Mouse (Mus musculus): ENCODE data around the gene Ampd2.

Ampd2 gene

DNA sequence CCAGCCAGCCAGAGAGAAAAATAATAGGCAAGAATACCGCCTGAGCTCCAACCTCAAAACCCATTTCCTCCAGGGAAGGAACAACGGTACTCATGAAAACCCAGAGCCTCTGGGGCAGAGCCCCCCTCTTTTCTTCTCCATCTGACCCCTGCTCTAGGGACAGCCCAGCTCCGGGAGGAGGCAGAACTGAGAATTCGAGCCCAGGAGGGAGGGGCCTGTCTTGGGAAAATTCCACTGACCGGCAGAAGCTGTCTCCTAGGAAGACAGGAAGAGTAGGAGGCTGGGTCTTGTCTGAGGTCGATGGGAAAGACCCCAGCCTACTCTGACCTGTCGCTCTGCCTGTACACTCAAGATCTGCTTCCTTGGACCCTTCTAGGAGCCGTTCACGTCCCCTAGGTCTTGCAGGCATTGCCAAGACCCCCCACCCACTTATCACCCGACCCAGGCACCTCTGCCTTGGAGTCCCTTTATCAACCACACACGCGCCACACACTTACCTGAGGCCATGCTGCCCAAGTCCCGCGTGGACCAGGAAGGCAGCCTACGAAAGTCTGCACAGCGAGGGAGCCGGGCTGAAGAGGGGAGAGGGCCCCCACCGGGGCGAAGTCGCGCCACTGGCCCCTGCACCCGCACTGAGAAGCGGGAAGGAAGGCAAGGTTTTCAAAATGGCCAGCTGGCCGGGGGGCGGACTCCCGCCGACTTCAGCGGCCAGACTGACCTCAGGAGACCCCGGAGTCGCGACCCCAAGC is 556 bp downstream of the Ampd2 start:
- no peak for TF ChIP-seq GATA4 (IDR thresholded peaks at IDR 0.05; ENCODE audit: insufficient replicate concordance, low read length)

DNA sequence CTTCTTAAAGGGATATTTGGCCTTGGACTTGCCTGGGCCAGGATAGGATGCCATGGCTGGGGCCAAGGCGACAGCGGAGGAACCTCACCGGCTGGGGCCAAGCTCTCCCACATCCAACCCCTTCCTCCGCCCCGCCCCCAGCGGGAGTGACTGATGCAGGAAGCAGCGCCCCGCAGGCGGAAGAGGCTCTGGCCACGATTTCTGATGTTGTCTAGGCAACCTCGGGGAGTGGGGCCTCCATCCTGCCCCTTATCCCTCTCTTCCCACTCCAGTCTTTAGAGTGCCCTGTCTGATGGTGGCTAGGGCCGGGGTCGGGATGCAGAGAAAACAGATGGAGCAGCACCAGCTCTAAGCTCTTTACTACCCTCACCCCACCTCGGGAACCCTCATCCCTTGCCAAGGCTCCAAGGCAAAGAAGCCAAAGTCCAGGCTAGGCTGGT is 1.1 kb downstream of the Ampd2 start:
- TF ChIP-seq GATA4 (IDR thresholded peaks at IDR 0.05; ENCODE audit: insufficient replicate concordance, low read length): no peak; the same call in 1 of the 2 replicates

DNA sequence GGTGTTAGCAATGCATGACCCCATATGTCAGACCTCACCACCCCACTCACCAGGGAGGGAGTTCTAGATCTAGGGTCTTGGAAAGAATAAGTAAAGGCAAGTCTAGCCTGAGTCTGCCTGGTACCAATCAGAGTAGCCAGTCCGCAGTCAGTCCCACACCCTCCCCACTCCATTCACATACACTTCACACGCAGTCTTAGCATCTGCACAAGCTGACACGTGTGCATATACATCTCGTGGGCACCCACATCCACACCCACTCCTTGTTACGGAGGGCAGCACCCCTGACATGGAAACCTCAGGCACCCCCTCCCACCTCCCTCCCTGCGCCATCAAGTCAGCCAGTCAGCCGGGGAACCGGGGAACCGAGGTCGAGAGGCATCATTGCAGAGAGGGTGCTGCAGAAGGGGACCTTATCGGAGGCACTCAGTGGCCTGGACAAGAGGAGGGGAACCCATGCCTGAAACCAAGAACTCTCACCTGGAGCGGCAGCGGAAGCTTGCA is 1.6 kb downstream of the Ampd2 start:
- no peak for TF ChIP-seq GATA4 (IDR thresholded peaks at IDR 0.05; ENCODE audit: insufficient replicate concordance, low read length)

DNA sequence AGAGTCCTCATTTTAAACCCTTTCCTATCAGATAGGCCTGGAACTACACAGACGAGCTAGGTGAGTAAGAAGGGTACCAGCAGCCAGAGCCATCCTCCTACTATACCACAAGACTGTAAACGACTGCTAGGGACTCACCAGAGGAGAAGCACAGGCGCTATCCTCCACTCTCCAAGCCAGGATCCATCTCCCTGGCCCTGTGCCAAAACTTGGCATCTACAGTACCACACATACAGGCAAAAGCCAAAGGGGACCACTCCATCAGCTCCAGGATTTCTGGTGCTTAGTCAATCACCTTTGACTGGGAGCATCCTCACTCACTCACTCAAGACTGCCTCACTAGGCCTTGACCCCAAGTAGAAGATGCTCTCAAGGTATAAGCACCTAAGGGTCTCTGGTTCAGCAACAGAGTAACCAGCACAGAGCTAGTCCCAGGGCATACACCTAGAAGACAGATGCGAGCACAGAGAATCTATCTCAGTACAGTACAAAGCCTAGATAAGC is 2.5 kb downstream of the Ampd2 start:
- TF ChIP-seq GATA4 (IDR thresholded peaks at IDR 0.05; ENCODE audit: insufficient replicate concordance, low read length): no peak

DNA sequence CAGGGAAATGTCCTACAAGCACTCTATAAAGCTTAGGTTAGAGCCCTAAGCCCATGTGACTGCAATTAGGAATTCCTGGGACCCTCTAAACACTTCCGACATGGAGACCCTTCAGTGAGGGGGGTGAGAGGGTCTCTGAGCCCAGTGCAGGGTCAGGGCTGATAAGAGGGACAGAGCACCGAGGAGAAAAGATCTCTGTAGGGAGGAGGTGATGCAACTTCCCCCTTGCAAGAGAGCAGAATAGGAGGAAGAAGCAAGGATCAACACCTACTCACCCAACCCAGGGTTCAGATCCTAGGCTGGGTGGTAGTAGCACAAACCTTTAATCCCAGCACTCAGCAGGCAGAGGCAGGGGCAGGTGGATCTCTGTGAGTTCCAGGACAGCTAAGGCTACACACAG is 3.3 kb downstream of the Ampd2 start:
- no peak for TF ChIP-seq GATA4 (IDR thresholded peaks at IDR 0.05; ENCODE audit: insufficient replicate concordance, low read length)

DNA sequence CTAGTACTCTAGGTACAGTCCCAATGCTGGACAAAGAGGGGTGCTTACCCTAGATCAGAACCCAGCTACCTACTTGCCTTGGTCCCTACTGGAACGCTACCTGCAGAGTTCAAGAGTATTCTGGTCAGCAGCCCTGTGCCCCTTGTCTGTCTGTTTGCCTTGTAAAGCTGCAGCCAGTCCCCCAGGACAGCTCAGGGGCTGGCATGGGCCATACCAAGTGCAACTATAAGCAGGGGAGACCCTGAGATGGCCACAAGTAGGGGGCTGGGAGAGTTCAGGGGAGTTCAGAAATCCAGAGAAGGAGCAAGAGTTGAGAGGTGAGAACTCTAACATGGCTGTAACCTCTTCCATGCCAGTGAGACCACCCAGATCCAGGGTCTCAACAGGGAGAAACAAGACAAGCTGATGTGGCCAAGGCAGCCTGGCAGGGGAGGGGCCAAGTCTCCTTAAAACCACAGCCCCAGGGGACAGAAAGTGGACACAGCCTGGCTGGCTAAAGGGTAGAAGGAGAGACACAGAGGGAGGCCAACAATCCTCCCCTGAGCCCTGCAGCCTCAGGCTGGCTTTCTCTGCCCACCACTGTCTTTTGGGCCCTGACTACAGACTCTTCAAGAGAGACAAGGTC is 4.1 kb downstream of the Ampd2 start:
- TF ChIP-seq GATA4 (IDR thresholded peaks at IDR 0.05; ENCODE audit: insufficient replicate concordance, low read length): no peak

DNA sequence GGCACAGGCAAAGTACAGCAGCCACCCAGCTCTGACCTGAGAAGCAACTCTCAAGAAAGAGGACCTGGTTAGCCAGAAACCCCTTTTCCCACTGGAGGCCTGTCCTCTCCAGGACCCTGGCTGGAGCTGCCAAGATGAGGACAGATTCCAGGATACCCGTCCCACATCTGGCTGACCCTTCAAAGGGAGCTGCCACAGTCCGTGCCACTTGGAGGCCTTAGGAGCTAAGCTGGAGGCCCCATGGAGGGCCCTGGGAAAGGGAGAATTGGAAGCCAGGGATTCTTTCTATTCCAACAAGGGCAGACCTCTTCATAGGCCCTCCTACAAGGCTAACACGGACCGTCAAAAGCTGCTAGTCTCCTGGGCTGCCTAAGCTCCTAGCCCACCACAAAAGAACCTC is 4.8 kb downstream of the Ampd2 start:
- no peak for TF ChIP-seq GATA4 (IDR thresholded peaks at IDR 0.05; ENCODE audit: insufficient replicate concordance, low read length)

DNA sequence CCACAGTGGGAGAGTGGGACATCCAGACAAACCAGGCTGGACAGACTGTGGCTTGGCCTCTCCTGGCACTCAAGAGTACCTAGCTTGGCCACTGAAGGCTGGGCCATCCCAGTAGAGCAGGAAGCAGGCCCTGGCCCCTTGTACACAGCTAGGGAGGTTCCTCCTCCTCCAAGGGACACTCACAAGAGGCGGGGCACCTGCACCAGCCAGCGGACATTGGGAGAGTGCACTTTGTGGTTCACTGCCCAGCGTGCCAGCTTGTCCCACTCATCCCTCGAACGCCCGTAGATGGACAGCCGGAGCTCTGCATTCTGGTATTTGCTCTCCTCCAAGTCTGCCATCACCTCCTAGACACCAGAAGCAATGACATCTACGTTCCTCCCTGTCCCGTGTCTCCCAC is 9.6 kb downstream of the Ampd2 start:
- TF ChIP-seq GATA4 (IDR thresholded peaks at IDR 0.05; ENCODE audit: insufficient replicate concordance, low read length): no peak

DNA sequence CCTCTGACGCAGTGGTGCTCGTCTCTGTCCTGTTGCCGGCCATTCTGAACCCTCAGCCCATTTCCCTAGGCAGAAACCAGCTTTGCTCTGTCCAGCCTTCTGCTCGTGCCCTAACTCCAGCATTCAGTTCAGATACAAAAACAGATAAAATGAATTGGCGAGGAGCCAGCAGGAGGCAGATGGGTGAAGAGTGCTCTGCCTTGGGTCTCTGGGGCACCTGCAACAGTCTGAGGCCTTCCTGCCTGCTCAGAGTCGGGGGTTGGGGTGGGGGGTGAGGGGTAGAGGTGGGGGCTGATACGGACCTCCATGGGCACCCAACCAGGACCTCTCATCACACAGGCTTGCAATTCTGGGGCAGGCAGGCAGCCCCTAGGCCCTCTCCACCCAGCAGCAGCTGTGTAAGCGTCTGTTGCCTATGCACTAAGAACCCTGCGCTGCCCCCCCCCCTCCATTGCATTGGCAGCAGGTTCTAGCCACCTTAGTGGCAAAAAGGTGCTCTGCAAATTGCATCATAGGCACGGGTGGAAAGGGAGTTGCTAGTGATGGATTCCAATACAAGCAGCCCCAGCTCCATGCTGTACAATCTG is 13.4 kb downstream of the Ampd2 start:
- TF ChIP-seq GATA4 (IDR thresholded peaks at IDR 0.05; ENCODE audit: insufficient replicate concordance, low read length): no peak

DNA sequence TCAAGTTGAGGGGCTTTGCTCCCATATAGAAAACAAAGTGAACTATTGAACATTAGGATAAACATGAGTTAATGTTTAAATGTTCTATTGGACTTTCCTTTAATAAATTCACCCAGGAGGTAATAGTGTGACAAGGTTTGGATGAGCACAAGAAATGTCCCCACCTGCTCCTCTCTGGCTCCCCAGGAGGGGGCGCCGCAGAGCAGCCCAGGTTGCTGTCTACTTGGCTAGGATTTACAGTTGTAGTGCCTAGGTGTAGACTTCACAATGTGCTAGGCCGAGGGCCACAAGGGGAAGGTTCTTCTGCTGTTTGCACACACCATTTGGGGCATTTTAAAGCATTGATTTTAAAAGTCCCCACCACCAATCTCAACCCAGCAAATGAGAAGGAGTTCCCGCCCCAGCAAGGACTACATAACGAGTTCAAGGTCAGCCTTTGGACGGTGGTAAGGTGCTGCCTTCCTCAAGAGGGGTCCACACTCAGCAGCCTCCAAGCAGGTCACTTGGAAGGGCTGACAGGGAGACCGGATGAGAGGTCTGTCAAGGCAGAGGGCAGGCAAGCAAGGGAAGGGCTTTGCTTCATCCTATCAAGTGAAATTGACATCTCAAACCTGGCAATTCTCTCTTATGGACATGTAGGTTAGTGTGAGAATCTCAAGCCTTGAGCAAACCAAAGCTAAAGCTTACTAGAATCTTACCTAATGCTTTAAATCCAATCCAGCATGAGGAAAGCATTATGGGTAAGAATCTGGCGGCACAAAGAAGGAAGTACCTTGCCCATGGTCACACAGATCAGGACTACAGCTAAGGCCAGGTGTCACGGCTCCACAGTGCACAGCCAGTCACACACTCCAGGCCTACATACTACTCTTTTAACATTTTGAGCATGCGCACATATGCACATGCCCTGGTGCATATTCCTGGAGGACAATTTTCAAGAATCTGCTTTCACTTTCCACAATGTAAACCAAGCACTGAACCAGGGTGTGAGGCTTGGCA is 15.9 kb downstream of the Ampd2 start:
- TF ChIP-seq GATA4 (IDR thresholded peaks at IDR 0.05; ENCODE audit: insufficient replicate concordance, low read length): no peak

DNA sequence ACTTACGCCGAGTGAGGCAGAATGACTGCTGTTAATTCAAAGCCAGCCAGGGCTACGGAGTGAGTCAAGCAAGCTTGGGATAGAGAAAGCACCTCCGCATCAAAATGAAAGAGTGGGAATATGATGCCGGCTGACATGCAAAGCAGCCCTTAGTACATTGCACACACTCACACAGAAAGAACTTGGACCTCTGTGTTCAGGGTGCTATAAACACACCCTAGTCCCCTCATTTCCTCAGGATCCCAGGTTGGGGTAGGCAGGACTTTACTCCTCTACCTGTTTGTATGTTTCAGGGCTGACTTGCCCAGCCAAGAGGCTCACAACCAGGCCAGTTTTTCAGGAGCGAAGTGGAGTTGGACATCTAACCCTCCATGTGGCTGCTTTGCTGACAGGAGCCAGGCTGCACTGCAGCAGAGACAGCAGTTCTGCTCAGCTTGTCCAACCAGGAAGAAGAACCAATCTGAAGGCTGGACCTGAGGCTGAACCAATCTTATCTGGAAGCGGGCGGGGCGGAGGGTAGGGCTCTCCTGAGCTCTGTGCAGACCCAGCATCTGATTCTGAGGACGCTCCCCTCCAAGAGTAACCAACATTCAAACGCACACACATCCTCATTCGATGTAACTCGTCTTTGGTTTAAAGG is 17.1 kb downstream of the Ampd2 start:
- TF ChIP-seq GATA4 (IDR thresholded peaks at IDR 0.05; ENCODE audit: insufficient replicate concordance, low read length): peak; percentile 73; the same call in 1 of the 2 replicates

DNA sequence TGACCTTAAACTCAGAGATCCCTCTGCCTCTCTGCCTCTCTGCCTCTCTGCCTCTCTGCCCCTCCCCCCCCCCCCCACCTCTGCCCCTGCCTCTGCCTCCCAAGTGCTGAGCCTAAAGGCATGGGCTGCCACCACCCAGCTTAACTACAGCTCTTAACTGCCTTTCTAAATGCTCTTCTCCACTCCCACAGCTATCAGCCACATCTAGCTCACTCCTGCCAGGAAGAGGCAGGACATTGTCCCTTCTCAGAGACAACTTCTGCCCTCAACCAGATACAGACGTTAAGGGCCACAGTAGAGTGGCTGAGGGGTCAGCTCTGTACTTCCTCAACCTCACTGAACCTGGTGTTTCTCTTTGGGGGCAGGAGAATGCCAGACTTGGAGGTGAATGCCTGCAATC is 17.6 kb downstream of the Ampd2 start:
- no peak for TF ChIP-seq GATA4 (IDR thresholded peaks at IDR 0.05; ENCODE audit: insufficient replicate concordance, low read length)

DNA sequence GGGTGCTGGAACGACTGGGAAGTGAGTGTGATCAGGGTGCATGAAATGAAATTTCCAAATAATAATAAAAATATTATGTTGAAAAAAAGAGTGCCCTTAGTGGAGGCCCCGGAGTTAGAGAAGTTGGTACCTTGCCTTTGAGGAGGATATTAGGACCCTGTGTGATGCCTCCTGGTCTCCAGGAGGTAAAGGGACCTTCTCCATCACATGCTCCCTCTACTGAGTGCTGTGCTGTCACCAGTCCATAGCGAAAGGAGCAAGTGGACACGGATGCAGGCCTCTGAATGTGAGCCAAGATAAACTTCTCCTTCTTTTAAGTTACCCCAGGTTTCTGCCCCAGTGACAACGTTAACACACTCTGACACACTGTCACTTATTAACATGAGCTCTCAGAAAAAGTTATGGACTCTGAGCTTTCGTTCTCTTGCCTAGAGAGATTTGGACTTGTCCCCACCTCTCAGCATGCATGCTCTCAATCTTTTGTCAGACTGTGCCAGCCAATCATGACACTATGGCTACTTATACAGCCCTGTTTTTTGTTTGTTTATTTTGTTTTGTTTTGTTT is 19.0 kb downstream of the Ampd2 start:
- TF ChIP-seq GATA4 (IDR thresholded peaks at IDR 0.05; ENCODE audit: insufficient replicate concordance, low read length): no peak

DNA sequence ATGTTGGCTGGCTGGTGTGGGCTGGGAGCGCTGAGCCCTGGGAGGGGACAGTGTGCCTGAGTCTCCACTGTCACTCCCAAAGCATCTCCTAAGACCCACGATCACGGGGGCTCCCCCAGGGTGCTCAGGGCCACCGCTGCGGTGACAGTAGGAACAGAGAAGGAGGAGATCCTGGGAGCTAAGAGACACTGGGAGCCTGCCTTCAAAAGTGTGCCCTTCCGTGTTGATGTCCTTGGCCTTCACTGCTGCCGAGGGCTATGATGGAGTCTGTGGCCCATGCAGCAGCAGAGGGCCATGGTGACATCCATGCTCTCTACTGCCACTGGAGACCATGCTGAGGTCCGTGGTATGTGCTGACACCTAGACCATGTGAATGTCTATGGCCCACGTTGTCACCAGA is 20.9 kb downstream of the Ampd2 start:
- TF ChIP-seq GATA4 (IDR thresholded peaks at IDR 0.05; ENCODE audit: insufficient replicate concordance, low read length): no peak

Data from liver, adult (tissue).